Mouse (Mus musculus): ENCODE measurements around the gene Cxcr4. TPM values are rescaled to one million over a fixed set of nuclear protein-coding genes. Genes with fewer than 3 reads are reported as not detected.

The Cxcr4 gene
- polyA plus RNA-seq, 1 experiment from 2014 or later, result 23.3 TPM

DNA sequence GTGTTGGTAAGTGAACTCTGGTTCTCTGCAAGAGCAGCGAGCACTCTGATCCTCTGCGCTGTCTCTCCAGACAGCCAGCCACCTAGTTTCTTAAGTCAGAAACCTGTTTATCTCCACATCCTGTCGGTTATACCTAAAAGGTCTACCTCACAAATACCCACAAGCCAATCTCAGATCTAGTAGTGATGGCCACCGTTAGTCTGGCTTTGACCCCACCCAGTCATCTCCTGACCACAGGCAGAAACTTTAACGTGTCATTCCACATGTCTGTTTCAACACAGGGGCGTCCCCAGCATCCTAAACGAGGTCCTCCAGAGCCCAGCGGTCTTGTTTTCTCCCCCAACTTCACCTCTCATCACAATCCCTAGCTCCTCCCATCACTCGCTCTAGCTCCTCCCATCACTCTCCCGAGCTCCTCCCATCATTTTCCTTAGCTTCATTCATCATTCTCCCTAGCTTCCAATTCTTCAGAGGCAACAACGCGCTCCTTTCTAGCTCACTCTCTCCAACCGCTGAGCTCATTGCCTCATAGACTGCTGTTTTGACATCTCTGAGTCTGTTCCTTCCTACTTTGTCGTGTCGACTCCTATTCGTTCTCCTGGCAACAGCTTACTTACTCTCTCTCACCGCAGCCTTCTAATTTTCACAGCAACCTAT, 22.0 kb downstream of the Cxcr4 start:
- Histone ChIP-seq H3K36me3 (ENCODE audit: control insufficient read depth, insufficient read depth, low read length) (no peaks in the 10 kb centered on the region), H3K4me3 (ENCODE audit: low read depth, low read length) (no peak overlapping the region), H3K9me3 (ENCODE audit: control insufficient read depth, low read length) (no peaks in the 10 kb centered on the region), H3K4me2 (replicated peaks; ENCODE audit: low read depth, low read length) (no peak overlapping the region), H3K9ac (ENCODE audit: low read depth, low read length) (no peak overlapping the region), H3K27ac (ENCODE audit: low read depth, low read length) (no peak overlapping the region), H3K4me1 (replicated peaks; ENCODE audit: control insufficient read depth, insufficient read depth, low read length) (no peaks in the 10 kb centered on the region), H3K27me3 (ENCODE audit: control insufficient read depth, insufficient read depth, low read length) (no peaks in the 10 kb centered on the region)
- DNase-seq (ENCODE audit: low spot score), result no peak
- 83% methylated on average over 17 of the region's 17 CpGs for WGBS
- no peak for ATAC-seq (ENCODE audit: low FRiP score)

DNA sequence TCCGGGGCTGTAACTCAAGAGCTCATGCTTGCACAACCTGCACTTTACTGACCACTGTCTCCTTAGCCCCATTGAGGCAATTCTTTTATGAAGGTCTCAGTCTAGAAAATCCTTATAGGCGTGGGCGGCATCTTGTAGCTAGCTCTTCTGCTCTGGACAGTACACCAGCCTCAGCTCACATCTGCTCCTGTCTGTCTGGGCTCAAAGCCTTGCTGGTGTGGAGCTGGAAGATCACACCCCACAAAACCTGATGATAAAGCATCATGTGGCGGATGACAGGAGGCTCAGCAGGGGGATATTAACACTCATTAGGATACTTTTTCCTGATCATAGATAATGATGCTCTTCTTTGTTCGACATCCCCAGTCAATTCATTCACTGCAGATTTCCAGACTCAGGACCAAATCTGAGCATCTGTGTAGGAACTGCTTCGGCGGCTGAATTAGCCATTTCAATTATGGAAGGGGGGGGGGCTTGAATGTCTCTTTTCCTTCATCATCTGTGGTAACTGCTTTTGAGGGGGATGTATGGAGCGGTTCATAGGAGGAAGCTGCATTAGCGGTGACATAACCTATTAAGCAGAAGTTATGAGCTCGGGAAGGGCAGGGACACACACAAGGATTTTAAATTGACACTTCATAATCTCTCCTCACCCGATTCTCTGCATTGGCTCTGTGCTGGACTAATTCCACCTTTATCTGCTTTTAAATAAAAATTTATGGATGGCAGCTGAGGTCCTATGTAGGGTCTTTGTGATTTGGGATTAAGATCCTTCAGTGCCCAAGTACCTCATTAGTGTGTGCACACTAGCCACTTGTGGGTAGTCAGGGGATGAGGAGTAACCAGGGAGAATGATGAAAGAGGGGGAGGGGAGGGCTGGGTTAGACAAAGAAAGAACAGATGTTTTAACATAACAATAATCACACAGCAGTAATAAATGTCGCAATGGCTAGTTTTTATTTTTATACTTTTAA, 24.6 kb downstream of the Cxcr4 start:
- no peaks in the 10 kb centered on the region for H3K9me3 ChIP-seq (ENCODE audit: control insufficient read depth, low read length)
- H3K27me3 ChIP-seq (ENCODE audit: control insufficient read depth, insufficient read depth, low read length), result no peaks in the 10 kb centered on the region
- H3K4me1 ChIP-seq (replicated peaks; ENCODE audit: control insufficient read depth, insufficient read depth, low read length), result no peaks in the 10 kb centered on the region
- WGBS, result 76% methylated on average over 12 of the region's 12 CpGs
- no peaks in the 10 kb centered on the region for H3K36me3 ChIP-seq (ENCODE audit: control insufficient read depth, insufficient read depth, low read length)
- no peak overlapping the region for H3K9ac ChIP-seq (ENCODE audit: low read depth, low read length)
- DNase-seq (ENCODE audit: low spot score) (no peak), ATAC-seq (ENCODE audit: low FRiP score) (peak; percentile 77)
- H3K4me2 ChIP-seq (replicated peaks; ENCODE audit: low read depth, low read length), result no peak overlapping the region
- 0 out of 2 replicates have a peak overlapping the region, but pooled peaks have one; percentile 30 for H3K27ac ChIP-seq (ENCODE audit: low read depth, low read length)
- H3K4me3 ChIP-seq (ENCODE audit: low read depth, low read length), result no peak overlapping the region

DNA sequence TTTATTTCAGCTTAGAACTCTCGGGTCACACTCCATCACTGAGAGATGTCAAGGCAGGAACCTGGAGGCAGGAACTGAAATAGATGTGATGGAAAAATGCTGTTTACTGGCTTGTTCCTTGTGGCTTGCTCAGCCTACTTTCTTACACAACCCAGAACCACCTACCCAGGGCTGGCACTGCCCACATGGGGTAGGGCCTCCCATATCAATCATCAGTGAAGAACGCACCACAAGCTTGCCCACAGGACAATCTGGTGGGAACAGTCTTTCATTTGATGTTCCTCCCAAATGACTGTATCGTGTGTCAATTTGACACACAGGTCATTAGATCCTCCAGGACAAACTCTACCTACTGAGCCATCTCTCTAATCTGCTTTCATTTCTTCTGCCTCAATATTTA, 28.2 kb downstream of the Cxcr4 start:
- Histone ChIP-seq H3K4me2 (replicated peaks; ENCODE audit: low read depth, low read length) (no peak overlapping the region), H3K9me3 (ENCODE audit: control insufficient read depth, low read length) (no peaks in the 10 kb centered on the region), H3K36me3 (ENCODE audit: control insufficient read depth, insufficient read depth, low read length) (no peaks in the 10 kb centered on the region), H3K4me3 (ENCODE audit: low read depth, low read length) (no peak overlapping the region), H3K4me1 (replicated peaks; ENCODE audit: control insufficient read depth, insufficient read depth, low read length) (no peaks in the 10 kb centered on the region), H3K27me3 (ENCODE audit: control insufficient read depth, insufficient read depth, low read length) (no peaks in the 10 kb centered on the region), H3K9ac (ENCODE audit: low read depth, low read length) (no peak overlapping the region), H3K27ac (ENCODE audit: low read depth, low read length) (no peak overlapping the region)
- WGBS, result 86% methylated on average over 3 of the region's 3 CpGs
- ATAC-seq (ENCODE audit: low FRiP score), result no peak
- DNase-seq (ENCODE audit: low spot score), result no peak

DNA sequence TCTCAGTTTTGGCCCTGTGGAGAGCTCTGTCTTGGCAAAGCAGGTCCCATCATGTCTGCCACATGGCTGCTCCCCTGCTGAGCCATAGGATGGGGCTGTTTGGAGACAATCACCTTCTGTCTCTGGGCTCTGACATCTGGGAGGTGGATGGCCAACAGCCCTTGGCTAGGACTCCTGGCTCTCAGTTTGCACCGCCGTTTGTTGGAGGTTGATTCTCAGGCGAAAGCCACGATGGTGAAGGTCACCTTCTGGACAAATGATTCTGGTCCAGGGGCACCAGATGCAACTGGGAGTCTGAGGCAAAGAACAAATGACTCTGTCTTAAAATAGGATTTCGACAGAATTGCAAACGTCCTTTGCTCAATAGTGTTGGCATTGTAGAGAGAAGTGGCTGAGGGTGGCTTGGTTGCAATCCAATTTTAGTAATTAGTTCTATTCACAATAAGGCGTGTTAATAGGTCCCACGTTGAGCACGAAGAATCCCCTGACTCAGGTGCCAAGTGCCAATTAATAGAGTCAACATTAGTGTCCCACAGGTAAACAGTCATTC, 30.7 kb downstream of the Cxcr4 start:
- no peak overlapping the region for H3K4me2 ChIP-seq (replicated peaks; ENCODE audit: low read depth, low read length)
- H3K9me3 ChIP-seq (ENCODE audit: control insufficient read depth, low read length), result no peaks in the 10 kb centered on the region
- H3K9ac ChIP-seq (ENCODE audit: low read depth, low read length), result no peak overlapping the region
- WGBS, result 88% methylated on average over 9 of the region's 9 CpGs
- H3K4me3 ChIP-seq (ENCODE audit: low read depth, low read length), result no peak overlapping the region
- H3K36me3 ChIP-seq (ENCODE audit: control insufficient read depth, insufficient read depth, low read length), result no peaks in the 10 kb centered on the region
- ATAC-seq (ENCODE audit: low FRiP score) (no peak), DNase-seq (ENCODE audit: low spot score) (no peak)
- no peak overlapping the region for H3K27ac ChIP-seq (ENCODE audit: low read depth, low read length)
- H3K27me3 ChIP-seq (ENCODE audit: control insufficient read depth, insufficient read depth, low read length), result no peaks in the 10 kb centered on the region
- no peaks in the 10 kb centered on the region for H3K4me1 ChIP-seq (replicated peaks; ENCODE audit: control insufficient read depth, insufficient read depth, low read length)

DNA sequence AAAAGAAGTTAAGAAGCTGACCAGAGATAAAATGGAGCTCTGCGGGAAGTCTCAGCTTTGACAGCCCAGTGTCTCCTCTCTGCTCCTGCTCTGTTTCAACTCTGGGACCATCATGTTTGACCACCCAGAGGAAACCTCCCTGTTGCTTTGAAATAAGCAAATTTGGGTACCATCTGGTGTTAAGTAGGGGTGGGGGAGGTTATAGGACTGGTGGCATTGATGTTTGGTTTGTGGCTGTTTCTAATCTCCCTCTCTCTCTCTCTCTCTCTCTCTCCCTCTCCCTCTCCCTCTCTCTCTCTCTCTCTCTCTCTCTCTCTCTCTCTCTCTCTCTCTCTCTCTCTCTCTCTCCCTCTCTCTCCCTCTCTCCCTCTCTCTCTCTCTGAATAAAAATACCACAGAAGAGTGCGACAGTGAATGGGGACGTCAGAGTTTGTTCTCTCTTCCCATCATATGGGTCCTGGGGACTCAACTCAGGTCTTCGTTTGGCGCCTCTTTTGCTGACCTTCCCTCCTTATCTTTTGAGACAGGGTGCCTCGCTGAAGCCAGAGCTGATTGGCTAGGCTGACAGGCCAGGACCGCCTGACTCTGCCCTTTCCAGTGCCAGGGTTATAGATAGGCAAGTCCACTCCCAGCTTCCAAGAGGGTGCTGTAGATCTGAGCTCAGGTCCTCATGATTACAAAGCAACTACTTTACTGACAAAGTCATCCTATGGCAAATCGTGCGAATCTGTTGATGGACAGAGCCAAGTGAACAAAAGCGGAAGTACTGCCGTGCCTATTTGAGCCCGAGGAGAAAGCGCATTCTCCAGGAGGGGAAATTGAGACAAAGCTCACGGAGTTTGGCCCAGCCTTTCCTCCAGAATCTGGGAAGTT, 31.4 kb downstream of the Cxcr4 start:
- Histone ChIP-seq H3K9ac (ENCODE audit: low read depth, low read length) (no peak overlapping the region), H3K27ac (ENCODE audit: low read depth, low read length) (no peak overlapping the region), H3K9me3 (ENCODE audit: control insufficient read depth, low read length) (no peaks in the 10 kb centered on the region), H3K27me3 (ENCODE audit: control insufficient read depth, insufficient read depth, low read length) (no peaks in the 10 kb centered on the region), H3K4me1 (replicated peaks; ENCODE audit: control insufficient read depth, insufficient read depth, low read length) (no peaks in the 10 kb centered on the region), H3K36me3 (ENCODE audit: control insufficient read depth, insufficient read depth, low read length) (no peaks in the 10 kb centered on the region), H3K4me2 (replicated peaks; ENCODE audit: low read depth, low read length) (no peak overlapping the region), H3K4me3 (ENCODE audit: low read depth, low read length) (no peak overlapping the region)
- 72% methylated on average over 14 of the region's 14 CpGs for WGBS
- no peak for ATAC-seq (ENCODE audit: low FRiP score)
- no peak for DNase-seq (ENCODE audit: low spot score)

DNA sequence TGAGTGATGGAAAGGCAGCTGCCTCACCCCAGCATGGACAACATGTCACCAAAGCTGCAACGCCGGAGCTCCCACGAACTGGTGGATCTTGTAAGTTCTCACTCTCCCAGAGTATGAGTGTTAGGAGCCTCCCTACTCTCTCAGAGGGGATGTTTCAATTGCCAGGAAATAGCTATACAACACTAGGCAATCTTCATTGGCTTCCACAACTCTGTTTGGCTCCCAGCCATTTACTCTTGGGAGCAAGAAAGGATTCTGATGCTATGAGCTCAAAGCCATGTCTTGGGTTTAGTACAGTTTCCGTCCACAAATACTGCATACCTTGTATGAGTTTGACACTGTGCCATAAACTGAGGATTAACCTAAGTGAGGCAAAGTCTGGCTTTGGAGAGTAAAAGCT, 34.1 kb downstream of the Cxcr4 start:
- Histone ChIP-seq H3K9me3 (ENCODE audit: control insufficient read depth, low read length) (no peaks in the 10 kb centered on the region), H3K27me3 (ENCODE audit: control insufficient read depth, insufficient read depth, low read length) (no peaks in the 10 kb centered on the region), H3K9ac (ENCODE audit: low read depth, low read length) (no peak overlapping the region), H3K36me3 (ENCODE audit: control insufficient read depth, insufficient read depth, low read length) (no peaks in the 10 kb centered on the region), H3K4me1 (replicated peaks; ENCODE audit: control insufficient read depth, insufficient read depth, low read length) (no peaks in the 10 kb centered on the region), H3K4me3 (ENCODE audit: low read depth, low read length) (no peak overlapping the region), H3K4me2 (replicated peaks; ENCODE audit: low read depth, low read length) (no peak overlapping the region), H3K27ac (ENCODE audit: low read depth, low read length) (no peak overlapping the region)
- 89% methylated on average over 4 of the region's 4 CpGs for WGBS
- DNase-seq (ENCODE audit: low spot score), result no peak
- ATAC-seq (ENCODE audit: low FRiP score), result no peak

DNA sequence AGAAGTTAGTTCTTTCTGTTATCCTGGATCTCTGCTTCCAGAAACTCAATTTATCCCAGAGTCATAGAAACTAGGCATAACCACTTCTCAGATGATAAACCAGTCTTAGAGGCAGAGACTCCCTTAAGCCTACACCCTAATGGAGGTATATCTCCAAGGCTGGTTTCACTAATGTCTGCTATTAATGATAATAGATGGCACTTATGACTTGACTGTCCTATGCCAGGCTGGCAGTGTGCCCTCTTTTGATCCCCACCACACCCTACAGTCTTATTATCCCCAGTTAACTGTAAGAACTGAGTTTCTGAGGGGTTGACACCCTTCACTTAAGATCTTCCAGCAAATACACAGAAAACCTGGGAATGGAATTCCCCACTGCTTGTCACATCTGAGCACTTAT, 39.5 kb downstream of the Cxcr4 start:
- Histone ChIP-seq H3K9ac (ENCODE audit: low read depth, low read length) (no peak overlapping the region), H3K27ac (ENCODE audit: low read depth, low read length) (no peak overlapping the region), H3K4me1 (replicated peaks; ENCODE audit: control insufficient read depth, insufficient read depth, low read length) (no peaks in the 10 kb centered on the region), H3K36me3 (ENCODE audit: control insufficient read depth, insufficient read depth, low read length) (no peaks in the 10 kb centered on the region), H3K9me3 (ENCODE audit: control insufficient read depth, low read length) (no peaks in the 10 kb centered on the region), H3K4me3 (ENCODE audit: low read depth, low read length) (no peak overlapping the region), H3K27me3 (ENCODE audit: control insufficient read depth, insufficient read depth, low read length) (no peaks in the 10 kb centered on the region), H3K4me2 (replicated peaks; ENCODE audit: low read depth, low read length) (no peak overlapping the region)
- ATAC-seq (ENCODE audit: low FRiP score), result no peak
- DNase-seq (ENCODE audit: low spot score), result no peak

DNA sequence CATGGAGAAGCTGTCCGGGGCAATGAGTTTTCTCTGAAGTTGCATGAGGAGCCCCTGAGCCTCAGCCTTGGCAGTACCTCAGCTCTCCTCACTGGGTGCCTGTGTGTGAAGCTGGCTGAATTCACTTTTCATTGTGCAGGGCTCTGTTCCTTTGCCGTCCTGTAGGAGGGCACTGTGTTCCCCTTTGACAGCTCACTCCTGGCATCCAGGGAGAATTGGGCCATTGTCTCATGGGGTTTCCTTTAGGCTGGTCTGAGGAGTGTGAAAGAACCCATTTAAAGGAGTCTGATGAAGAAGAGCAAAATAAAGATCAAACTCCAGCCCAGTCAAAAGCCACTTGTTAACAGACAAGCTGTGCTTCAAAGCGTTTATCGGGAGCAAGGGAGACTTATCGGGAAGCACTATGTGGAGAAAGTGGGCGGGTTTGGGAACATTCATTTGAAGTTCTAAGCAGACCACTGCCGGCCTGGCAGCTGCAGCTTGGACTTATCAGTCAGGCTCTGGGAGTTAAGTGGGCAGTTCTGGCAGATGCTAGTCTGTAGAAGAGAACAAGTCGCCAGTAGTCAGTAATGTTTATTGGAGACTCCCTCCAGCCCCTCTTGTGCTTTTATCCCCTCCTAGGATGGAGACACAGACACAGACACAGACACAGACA, 40.2 kb downstream of the Cxcr4 start:
- WGBS, result 20% methylated on average over 8 of the region's 8 CpGs
- DNase-seq (ENCODE audit: low spot score) (peak; percentile 38), ATAC-seq (ENCODE audit: low FRiP score) (peak; percentile 83)
- Histone ChIP-seq H3K4me3 (ENCODE audit: low read depth, low read length) (no peak overlapping the region), H3K27ac (ENCODE audit: low read depth, low read length) (peak overlapping the region; percentile 20; the same call in 1 of the 2 replicates), H3K4me1 (replicated peaks; ENCODE audit: control insufficient read depth, insufficient read depth, low read length) (no peaks in the 10 kb centered on the region), H3K27me3 (ENCODE audit: control insufficient read depth, insufficient read depth, low read length) (no peaks in the 10 kb centered on the region), H3K4me2 (replicated peaks; ENCODE audit: low read depth, low read length) (no peak overlapping the region), H3K9me3 (ENCODE audit: control insufficient read depth, low read length) (no peaks in the 10 kb centered on the region), H3K36me3 (ENCODE audit: control insufficient read depth, insufficient read depth, low read length) (no peaks in the 10 kb centered on the region), H3K9ac (ENCODE audit: low read depth, low read length) (no peak overlapping the region)

Data from hindbrain, embryonic 11.5 days (tissue).